Mouse (Mus musculus): ENCODE results near the gene Cinp. TPM values are rescaled to one million over a fixed set of nuclear protein-coding genes. Genes with fewer than 3 reads are reported as not detected.

Cinp gene
- total RNA-seq, 1 experiment = 86.5 TPM

DNA sequence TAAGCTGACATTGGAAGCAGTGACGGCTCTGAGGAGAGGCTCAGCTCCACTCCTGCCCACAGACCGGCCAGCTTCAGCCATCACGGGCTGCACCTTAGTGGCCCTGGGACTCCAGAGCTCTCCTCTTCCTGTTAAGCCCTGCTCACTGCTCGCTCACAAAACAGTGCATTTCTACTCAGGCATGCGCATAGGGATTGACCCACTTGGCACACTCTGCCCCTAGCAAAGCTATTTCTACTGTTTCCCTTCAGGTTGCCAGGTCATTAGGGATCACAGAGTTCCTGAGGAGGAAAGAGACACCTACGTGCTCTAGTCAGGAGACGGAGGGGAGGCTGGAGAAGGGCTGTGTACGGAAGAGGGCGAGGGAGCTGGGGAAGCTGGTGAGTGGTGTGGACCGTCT lies 23.0 kb downstream of the Cinp start:
- Histone ChIP-seq H3K36me3 (ENCODE audit: control insufficient read depth, insufficient read depth, low read length, poor library complexity, severe bottlenecking) (peaks cover 20% of the 10 kb centered on the region), H3K27ac (ENCODE audit: insufficient read depth, low read depth, low read length, poor library complexity, severe bottlenecking) (no peak overlapping the region)
- in situ Hi-C loops (cut with MboI; ENCODE audit: low sequenced_read_pairs in 2 of 2, unreplicated experiment in 2 of 2) = no loop called here

DNA sequence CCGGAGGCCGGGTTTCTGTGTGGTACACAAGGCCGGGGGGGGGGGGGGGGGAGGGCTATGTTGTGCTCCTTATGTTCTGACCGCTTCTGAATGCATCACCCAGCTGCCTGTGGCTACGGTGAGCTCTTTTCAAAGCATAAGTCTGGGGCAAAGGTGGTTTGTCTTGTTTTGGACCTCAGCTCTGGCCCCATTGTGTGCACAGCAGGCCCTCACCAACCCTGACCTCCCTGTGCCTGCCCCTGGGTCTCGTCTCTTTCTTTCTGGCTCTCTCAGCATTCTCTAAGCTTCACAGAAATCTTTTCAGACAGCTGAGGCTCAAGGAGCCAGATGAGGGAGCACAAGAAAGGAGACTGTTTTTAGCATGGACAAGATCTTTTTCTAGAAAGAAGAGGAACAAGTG lies 23.4 kb downstream of the Cinp start:
- H3K4me3 ChIP-seq (ENCODE audit: insufficient read depth in 1 of 2, low read depth in 1 of 2, low read length in 2 of 2, poor library complexity in 1 of 2, severe bottlenecking in 1 of 2) = no peak overlapping the region
- no peaks in the 10 kb centered on the region for H3K9me3 ChIP-seq (ENCODE audit: control insufficient read depth, insufficient read depth, low read depth, low read length)
- no peak overlapping the region for H3K9ac ChIP-seq (ENCODE audit: insufficient read depth, low read depth, low read length, poor library complexity, severe bottlenecking)
- DNase-seq (ENCODE audit: low read depth, low spot score) = no peak
- no peak overlapping the region for H3K27ac ChIP-seq (ENCODE audit: insufficient read depth, low read depth, low read length, poor library complexity, severe bottlenecking)
- in situ Hi-C loops (cut with MboI; ENCODE audit: low sequenced_read_pairs in 2 of 2, unreplicated experiment in 2 of 2) = no loop called here
- no peak for TF ChIP-seq HCFC1 (IDR thresholded peaks at IDR 0.05; ENCODE audit: borderline replicate concordance, insufficient read depth, low read length)
- no peak for TF ChIP-seq CHD2 (IDR thresholded peaks at IDR 0.05; ENCODE audit: low read depth, low read length)
- TF ChIP-seq ZNF384 (IDR thresholded peaks at IDR 0.05; ENCODE audit: low read depth, low read length) = no peak
- no peak for TF ChIP-seq ZC3H11A (IDR thresholded peaks at IDR 0.05; ENCODE audit: borderline replicate concordance, low read depth, low read length)
- no peak for TF ChIP-seq MAFK (IDR thresholded peaks at IDR 0.05; ENCODE audit: insufficient read depth, low read depth, low read length)
- H3K36me3 ChIP-seq (ENCODE audit: control insufficient read depth, insufficient read depth, low read length, poor library complexity, severe bottlenecking) = peaks cover 17% of the 10 kb centered on the region
- H3K4me1 ChIP-seq (ENCODE audit: control insufficient read depth in 2 of 2, insufficient read depth in 2 of 2, low read length in 2 of 2, poor library complexity in 1 of 2) = peaks cover 0 to 15% of the 10 kb centered on the region in 2 experiments; a peak in 2 of 4 replicates

More for the DNA sequence above, 23.0 kb downstream of the Cinp start:
- TF ChIP-seq CHD2 (IDR thresholded peaks at IDR 0.05; ENCODE audit: low read depth, low read length) = no peak
- TF ChIP-seq ZNF384 (IDR thresholded peaks at IDR 0.05; ENCODE audit: low read depth, low read length) = no peak
- TF ChIP-seq ZC3H11A (IDR thresholded peaks at IDR 0.05; ENCODE audit: borderline replicate concordance, low read depth, low read length) = no peak
- no peak for TF ChIP-seq HCFC1 (IDR thresholded peaks at IDR 0.05; ENCODE audit: borderline replicate concordance, insufficient read depth, low read length)
- no peak for TF ChIP-seq MAFK (IDR thresholded peaks at IDR 0.05; ENCODE audit: insufficient read depth, low read depth, low read length)
- Histone ChIP-seq H3K4me3 (ENCODE audit: insufficient read depth in 1 of 2, low read depth in 1 of 2, low read length in 2 of 2, poor library complexity in 1 of 2, severe bottlenecking in 1 of 2) (no peak overlapping the region), H3K9me3 (ENCODE audit: control insufficient read depth, insufficient read depth, low read depth, low read length) (no peaks in the 10 kb centered on the region), H3K9ac (ENCODE audit: insufficient read depth, low read depth, low read length, poor library complexity, severe bottlenecking) (no peak overlapping the region), H3K4me1 (ENCODE audit: control insufficient read depth in 2 of 2, insufficient read depth in 2 of 2, low read length in 2 of 2, poor library complexity in 1 of 2) (peaks cover 0 to 11% of the 10 kb centered on the region in 2 experiments; a peak in 2 of 4 replicates)
- DNase-seq (ENCODE audit: low read depth, low spot score) = no peak

DNA sequence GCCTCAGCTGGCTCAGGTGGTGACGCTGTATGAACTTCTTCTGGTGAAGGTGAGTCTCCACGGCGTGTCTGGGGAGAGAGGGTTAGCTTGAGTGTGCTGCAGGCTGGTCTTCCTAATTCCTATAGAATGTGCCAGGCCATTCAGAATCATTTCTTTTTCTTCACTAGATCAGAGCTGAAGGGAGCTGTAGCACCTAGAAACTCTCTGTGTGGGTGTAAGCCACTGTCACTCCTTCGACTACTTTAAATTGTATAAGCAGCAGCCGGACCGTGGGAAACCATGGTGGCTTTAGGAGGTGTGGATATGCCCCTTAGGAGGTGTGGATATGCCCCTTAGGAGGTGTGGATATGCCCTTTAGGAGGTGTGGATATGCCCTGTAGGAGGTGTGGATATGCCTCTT lies 24.9 kb downstream of the Cinp start:
- H3K27ac ChIP-seq (ENCODE audit: insufficient read depth, low read depth, low read length, poor library complexity, severe bottlenecking) = no peak overlapping the region
- in situ Hi-C loops (cut with MboI; ENCODE audit: low sequenced_read_pairs in 2 of 2, unreplicated experiment in 2 of 2) = no loop called here
- H3K9ac ChIP-seq (ENCODE audit: insufficient read depth, low read depth, low read length, poor library complexity, severe bottlenecking) = no peak overlapping the region
- TF ChIP-seq ZC3H11A (IDR thresholded peaks at IDR 0.05; ENCODE audit: borderline replicate concordance, low read depth, low read length) (no peak), CHD2 (IDR thresholded peaks at IDR 0.05; ENCODE audit: low read depth, low read length) (no peak), ZNF384 (IDR thresholded peaks at IDR 0.05; ENCODE audit: low read depth, low read length) (no peak), HCFC1 (IDR thresholded peaks at IDR 0.05; ENCODE audit: borderline replicate concordance, insufficient read depth, low read length) (no peak), MAFK (IDR thresholded peaks at IDR 0.05; ENCODE audit: insufficient read depth, low read depth, low read length) (no peak)
- no peak for DNase-seq (ENCODE audit: low read depth, low spot score)
- peaks cover 11% of the 10 kb centered on the region; the same call in 1 of the 2 replicates for H3K36me3 ChIP-seq (ENCODE audit: control insufficient read depth, insufficient read depth, low read length, poor library complexity, severe bottlenecking)
- no peaks in the 10 kb centered on the region for H3K9me3 ChIP-seq (ENCODE audit: control insufficient read depth, insufficient read depth, low read depth, low read length)
- H3K4me3 ChIP-seq (ENCODE audit: insufficient read depth in 1 of 2, low read depth in 1 of 2, low read length in 2 of 2, poor library complexity in 1 of 2, severe bottlenecking in 1 of 2) = no peak overlapping the region
- H3K4me1 ChIP-seq (ENCODE audit: control insufficient read depth in 2 of 2, insufficient read depth in 2 of 2, low read length in 2 of 2, poor library complexity in 1 of 2) = peaks cover 5 to 24% of the 10 kb centered on the region in 2 experiments; a peak in 2 of 4 replicates

DNA sequence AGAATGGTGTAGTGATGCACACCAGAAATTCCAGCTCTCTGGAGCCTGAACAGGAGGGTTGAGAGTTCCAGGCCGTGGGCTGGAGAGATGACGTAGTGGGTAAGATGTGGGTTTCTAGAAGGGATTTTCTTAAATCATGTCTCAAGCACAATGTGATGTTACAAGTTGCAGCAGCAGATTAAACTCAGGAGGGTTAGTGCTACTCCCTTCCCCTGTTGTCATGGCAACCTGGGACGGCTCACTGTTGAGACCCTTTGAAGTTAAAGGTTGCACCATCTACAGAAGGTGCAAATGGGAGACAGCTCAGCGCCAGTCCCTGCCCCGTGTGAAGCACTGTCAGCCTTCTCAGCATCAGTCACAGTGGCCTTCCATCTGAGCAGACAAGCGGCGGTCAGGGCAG lies 27.7 kb downstream of the Cinp start:
- H3K9me3 ChIP-seq (ENCODE audit: control insufficient read depth, insufficient read depth, low read depth, low read length) = no peaks in the 10 kb centered on the region
- no peak overlapping the region for H3K4me3 ChIP-seq (ENCODE audit: insufficient read depth in 1 of 2, low read depth in 1 of 2, low read length in 2 of 2, poor library complexity in 1 of 2, severe bottlenecking in 1 of 2)
- peaks cover 6 to 27% of the 10 kb centered on the region in 2 experiments; a peak in 2 of 4 replicates for H3K4me1 ChIP-seq (ENCODE audit: control insufficient read depth in 2 of 2, insufficient read depth in 2 of 2, low read length in 2 of 2, poor library complexity in 1 of 2)
- no peak overlapping the region for H3K9ac ChIP-seq (ENCODE audit: insufficient read depth, low read depth, low read length, poor library complexity, severe bottlenecking)
- no peak for TF ChIP-seq MAFK (IDR thresholded peaks at IDR 0.05; ENCODE audit: insufficient read depth, low read depth, low read length)
- TF ChIP-seq HCFC1 (IDR thresholded peaks at IDR 0.05; ENCODE audit: borderline replicate concordance, insufficient read depth, low read length) = no peak
- no peak for TF ChIP-seq CHD2 (IDR thresholded peaks at IDR 0.05; ENCODE audit: low read depth, low read length)
- no peak for TF ChIP-seq ZC3H11A (IDR thresholded peaks at IDR 0.05; ENCODE audit: borderline replicate concordance, low read depth, low read length)
- no peak for TF ChIP-seq ZNF384 (IDR thresholded peaks at IDR 0.05; ENCODE audit: low read depth, low read length)
- DNase-seq (ENCODE audit: low read depth, low spot score) = no peak
- no peak overlapping the region for H3K27ac ChIP-seq (ENCODE audit: insufficient read depth, low read depth, low read length, poor library complexity, severe bottlenecking)
- in situ Hi-C loops (cut with MboI; ENCODE audit: low sequenced_read_pairs in 2 of 2, unreplicated experiment in 2 of 2) = no loop called here
- peaks cover 8% of the 10 kb centered on the region; the same call in 1 of the 2 replicates for H3K36me3 ChIP-seq (ENCODE audit: control insufficient read depth, insufficient read depth, low read length, poor library complexity, severe bottlenecking)
